Mouse (Mus musculus) layer of hippocampus, postnatal 25 days (tissue): ENCODE results near the gene Atp5d. TPM values are rescaled to one million over a fixed set of nuclear protein-coding genes. Genes with fewer than 3 reads are reported as not detected.

Experiments used
- DNase-seq, 2 experiments: peaks; one replicate each; pipeline ENCODE4 v3.0.0; 2022; ENCODE audit warnings: mixed read lengths in 2 of 2, low spot score in 1 of 2; ENCODE audit errors: extremely low spot score in 1 of 2
- total RNA-seq, 2 experiments: library from RNA; stranded (reverse); gene quantifications; 2 replicates each; pipeline ENCODE4 v1.2.3; 2021

The Atp5d gene
- total RNA-seq, 2 experiments from 2014 or later: 338 to 391 TPM

DNA sequence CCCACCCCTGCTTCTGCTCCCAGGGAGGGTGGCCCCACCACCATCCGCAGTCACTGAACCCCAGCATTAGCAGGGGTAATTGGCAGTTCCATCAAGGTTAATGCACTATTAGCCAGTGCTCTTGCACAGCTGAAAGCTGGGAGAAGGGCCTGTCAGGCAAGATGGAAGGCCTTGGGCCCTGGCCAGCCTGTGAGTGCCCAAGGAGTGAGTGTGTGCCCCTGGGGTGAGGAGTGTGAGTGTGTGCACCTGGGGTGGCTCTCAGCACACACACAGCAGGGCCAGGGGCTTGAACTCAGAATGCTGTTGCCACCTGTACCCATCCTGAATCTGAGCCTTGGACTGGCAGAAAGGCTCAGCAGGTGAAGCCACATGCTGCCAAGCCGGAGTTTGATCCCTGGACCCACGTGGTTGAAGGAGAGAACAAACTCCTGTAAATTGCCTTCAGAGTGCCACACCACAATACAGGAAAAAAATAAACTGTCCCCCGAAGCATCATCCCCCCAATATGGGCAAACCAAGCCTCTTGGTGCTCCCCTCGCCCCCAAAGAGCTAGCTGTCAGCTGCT, 37.9 kb downstream of the Atp5d start:
- no peak for DNase-seq

DNA sequence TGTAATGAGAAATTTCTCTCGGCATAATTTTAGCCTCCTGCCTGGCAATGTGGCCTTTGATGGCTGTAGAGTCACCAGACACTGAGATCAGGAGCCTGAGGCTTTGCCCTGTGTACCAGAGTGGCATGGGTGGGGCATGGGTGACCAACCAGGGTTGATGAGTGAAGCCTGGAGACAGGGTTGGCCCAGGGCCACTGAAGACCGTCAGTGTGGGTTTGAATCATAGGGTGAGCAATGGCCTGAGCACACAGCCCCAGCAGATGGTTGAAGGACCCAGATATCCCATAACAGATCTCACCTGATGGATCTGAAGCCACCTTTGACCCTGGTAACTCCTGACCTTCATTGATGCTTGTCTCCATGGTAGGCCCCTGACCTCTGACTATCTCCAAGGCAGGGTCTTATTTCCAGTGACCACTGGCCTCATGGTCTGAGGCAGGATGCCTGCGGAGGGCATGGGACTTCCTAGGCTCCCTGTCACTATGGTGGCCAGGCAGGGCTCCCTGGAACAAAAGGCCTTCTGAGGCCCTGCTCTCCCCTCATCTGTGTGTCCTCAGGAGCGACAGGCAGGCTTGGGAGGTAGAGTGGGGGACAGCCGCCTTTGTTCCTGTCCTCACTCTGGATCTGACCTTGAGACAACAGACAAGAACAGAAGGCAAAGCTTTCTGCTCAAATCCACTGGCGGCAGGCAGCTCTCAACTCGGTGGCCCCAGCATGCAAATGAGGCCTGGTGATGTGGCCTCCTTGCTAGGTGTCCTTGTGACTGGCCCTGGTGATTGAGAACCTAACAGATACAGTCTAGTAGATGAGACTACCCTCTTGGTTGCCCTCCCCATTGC, 39.2 kb downstream of the Atp5d start:
- no peak for DNase-seq

DNA sequence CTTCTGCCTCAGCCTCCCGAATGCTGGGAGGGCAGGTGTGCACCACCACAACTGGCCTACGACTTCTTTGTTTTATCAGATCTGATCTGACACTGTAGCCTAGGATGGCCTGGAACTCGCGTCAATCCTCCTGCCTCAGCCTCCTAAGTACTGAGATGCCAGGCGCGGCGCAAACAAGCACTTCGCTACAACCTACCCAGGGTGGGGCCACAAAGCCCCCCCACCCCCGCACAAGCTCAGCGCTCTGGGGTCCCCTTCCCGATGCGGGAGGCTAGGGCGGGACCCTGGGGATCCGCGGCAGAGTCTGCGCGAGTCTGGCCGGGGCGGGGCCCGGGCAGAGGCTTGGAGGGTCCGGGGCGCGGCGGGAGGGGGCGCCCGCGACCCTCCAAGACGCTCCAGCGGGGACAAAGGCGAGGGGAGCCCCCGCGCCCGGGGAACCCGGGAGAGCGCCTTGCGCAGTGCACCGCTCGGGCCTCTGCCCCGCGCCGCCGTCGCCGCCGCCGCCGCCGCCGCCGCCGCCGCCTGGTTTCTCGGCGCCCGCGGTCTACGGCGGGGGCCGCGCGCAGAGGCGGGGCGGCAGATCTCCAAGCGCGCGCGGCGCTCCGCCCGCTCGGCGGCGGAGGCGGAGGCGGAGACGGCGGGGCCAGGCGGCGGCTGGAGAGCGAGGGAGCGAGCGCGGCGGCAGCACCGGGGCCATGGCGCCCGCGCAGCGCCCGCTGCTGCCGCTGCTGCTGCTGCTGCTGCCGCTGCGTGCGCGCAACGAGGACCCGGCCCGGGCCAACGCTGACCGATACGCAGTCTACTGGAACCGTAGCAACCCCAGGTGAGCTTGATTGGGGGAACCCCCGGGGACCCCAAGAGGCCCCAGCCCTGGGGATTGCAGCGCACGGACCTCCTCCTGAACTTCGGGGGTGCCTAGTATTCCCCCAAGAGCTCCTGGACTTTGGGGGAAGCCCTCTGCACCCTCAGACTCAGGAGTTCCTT, 40.9 kb downstream of the Atp5d start, which contains the start of gene Efna2:
TSS of gene Efna2 (plus strand) at position 415 of the 984 bp plus-strand sequence.
- DNase-seq: peak; percentile 37 to 45

DNA sequence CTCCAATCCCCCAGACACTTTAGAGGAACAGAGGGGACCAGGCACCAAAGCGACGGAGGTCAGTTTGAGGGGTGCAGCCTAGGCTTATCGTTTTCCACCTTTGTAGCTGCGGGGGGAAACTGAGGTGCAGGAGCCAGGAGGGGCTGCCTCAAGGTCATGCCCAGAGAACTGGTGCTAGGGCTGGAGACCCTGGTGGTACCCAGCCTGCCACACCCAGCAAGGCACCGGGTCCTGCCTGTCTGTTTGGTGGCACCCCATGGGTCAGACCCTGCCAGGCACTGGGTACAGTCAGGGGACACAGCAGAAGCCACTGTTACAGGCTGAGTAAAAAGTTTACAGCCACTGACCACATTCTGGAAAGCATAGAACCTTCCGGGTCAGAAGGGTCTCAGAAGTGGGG, 41.9 kb downstream of the Atp5d start:
- no peak for DNase-seq

DNA sequence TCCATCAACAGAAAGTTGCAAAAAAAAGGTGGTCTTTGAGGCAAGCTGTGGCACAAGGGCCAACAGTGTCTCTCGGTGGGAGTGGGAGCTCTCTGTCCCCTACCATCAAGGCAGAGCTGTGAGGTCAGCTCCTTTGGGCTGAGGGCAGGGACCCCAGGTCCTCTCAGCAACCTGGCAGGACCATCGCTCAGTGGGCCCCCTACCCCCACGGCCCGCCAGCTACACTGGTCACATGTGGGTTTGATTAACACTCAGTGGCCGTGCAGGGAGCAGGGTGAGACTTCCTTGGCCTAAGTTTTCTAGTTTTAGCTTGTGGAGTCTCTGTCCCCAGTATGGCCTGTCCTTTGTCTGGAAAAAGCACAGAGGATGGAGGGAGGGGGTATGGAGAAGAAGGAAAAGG, 42.4 kb downstream of the Atp5d start:
- no peak for DNase-seq

DNA sequence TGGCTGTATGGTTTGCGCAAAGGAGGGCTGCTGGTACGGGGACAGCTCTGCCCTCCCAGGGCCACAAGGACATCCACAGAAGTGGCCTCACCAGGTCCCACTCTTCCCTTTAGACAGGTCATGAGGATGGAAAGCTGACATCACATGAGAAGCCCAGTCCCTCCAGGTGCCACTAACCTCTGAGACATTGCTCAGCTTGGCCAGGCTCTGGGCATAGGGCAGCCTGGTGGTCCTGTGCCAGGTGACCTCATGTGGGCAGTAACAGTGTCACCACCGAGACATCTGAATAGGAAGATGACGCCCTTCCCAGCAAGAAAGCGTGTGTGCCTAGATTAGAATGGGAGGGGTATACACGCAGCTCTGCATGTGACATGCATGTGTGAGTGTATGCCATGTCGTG, 44.1 kb downstream of the Atp5d start:
- no peak for DNase-seq

DNA sequence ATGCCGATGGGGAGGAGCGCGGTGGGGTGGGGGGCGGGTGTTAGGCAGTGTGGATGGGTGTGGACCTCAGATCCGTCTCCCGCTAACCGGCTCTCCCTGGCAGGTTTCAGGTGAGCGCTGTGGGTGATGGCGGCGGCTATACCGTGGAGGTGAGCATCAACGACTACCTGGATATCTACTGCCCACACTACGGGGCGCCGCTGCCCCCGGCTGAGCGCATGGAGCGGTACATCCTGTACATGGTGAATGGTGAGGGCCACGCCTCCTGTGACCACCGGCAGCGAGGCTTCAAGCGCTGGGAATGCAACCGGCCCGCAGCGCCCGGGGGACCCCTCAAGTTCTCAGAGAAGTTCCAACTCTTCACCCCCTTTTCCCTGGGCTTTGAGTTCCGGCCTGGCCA, 48.2 kb downstream of the Atp5d start:
- DNase-seq: no peak

DNA sequence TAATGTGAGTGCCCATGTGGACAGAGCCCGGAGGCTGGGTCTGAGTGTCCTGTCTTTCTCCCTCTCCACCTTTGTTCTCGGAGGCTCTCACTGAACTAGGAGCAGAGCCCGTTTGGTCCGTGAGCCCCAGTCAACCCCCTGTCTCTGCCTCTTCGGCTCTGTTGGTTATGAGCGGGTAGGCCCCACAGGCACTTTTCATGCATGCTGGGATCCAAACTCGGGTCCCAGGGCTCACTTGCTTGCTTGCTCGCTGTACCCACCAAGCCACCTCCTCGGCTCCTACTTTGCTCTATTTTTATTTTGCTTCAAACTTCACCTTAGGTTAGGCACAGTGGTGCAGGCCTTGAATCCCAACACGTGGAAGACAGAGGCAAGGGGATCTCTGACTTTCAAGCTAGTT, 49.3 kb downstream of the Atp5d start:
- DNase-seq: no peak

DNA sequence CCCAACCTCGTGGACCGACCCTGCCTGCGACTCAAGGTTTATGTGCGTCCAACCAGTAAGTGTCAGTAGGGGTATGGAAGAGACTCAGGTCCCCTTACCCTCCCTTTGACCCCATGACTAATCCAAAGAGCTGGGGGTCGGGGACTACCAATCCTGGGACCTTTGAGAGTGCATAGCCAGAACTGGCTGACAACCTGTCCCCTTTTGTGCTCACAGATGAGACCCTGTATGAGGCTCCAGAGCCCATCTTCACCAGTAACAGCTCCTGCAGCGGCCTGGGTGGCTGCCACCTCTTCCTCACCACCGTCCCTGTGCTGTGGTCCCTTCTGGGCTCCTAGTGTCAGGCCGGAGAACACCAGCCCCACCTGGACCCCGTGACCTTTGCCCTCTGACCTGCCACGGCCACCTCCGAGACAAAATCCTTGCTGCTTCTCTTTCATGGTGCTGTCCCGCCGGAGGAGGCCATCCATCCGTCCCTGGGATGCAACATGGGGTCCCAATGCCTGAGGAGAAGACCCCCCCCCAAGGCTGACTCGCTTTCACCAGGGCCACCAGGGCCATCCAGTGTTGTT, 50.1 kb downstream of the Atp5d start:
- no peak for DNase-seq

DNA sequence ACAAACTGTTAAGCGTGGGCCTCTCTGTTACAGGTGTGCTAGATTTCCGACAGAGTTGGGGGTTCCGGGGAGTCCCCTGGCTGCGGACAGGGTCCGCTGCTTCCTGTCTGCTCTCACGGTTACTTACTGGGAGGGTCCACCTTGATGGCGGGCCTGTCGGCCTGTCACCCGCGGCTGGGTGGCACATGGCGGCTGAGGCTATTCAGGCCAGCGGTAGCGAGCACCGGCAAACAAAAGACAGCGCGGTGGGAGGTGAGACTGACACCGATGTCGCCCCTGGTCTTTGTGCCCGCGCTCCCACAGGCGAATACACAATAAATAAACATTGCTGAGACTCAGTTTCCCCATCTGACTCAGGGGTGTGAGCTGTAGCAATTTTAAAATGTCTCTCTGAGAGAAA, 51.6 kb downstream of the Atp5d start:
- DNase-seq: no peak

DNA sequence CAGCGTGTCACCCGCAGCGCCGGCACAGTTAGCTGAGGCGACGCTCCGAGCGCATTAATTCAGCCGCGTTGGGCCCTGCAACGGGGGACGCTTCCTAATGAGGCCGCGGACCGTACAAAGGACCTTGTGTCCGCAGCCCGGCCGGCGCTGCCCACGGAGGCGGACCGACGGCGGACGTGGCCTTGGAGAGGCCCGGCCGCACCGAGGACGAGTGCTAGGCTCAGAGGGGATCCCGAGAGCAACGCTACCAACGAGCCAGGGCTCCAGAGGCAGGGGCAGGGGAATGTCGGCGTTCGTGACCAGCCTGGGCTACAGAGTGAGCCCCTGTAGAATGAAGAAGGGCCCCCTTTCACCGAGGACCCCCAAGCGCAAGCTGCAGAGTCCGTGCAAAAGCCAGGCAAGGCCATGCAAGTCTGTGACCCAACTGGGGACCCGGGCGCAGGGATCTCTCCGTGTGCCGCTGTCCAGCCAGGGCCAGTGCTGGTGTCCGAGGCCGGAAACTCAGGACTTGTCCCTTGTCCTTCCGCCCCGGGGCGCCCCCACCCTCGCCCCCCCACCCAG, 52.1 kb downstream of the Atp5d start:
- peak in 1 of 2 experiments; percentile 38 for DNase-seq

DNA sequence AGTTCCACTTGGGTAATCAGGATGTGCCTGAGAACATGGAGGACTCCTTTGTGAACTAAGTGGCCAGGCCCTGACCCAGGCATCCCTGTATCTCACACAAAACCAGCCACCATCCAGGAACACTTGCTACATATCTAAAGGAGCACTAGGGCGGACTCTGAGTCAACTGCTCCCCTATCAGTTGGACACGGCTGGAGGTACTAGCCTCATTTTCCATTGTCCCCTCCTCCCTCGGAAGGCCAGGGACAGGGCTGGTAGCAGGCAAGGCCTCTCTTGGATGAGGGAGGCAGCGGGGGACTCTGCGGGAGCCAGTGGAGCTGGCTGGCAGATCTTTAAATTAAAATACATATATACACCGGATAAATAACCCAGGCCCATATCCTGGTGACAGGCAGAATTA, 55.5 kb downstream of the Atp5d start:
- no peak for DNase-seq

DNA sequence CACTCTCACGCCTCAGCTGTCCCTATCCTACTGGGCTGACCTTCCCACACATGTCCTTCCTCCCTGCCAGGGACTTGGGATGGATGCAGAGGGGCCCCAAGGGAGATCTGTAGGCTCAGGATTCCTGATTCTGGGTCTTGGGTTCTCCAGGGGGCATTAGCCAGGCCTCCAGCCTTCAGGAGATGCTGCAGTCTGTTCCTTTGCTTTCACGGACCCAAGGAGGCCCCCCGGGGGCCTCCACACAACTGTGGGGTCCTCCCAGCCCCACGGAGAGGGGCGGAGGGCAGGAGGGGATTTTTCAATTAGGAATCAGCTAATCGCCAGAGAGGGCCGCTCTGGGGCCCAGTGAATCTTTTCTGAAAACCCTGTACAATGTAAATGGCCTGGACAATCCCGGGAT, 56.0 kb downstream of the Atp5d start:
- no peak for DNase-seq

Other genes with a start within 250 kb of the Atp5d start
- gene Cfd, start 247.8 kb upstream of the Atp5d start, total RNA-seq: not detected
- 10 to 100 TPM; 55.5 to 56.2 TPM for gene Med16, start 229.7 kb upstream of the Atp5d start, total RNA-seq
- gene Gm26602, start 227.8 kb upstream of the Atp5d start, total RNA-seq: not detected
- 1 to 10 TPM; 6.6 to 6.7 TPM for gene Kiss1r, start 221.7 kb upstream of the Atp5d start, total RNA-seq
- 100 to 1,000 TPM; 428 to 450 TPM for gene R3hdm4, start 217.4 kb upstream of the Atp5d start, total RNA-seq
- gene Arid3a, start 211.6 kb upstream of the Atp5d start, total RNA-seq: 1 to 10 TPM; 4.6 to 6.9 TPM
- gene Wdr18, start 178.5 kb upstream of the Atp5d start, total RNA-seq: 10 to 100 TPM; 42.9 to 45.8 TPM
- under 1 TPM; 0.12 to 0.15 TPM for gene Grin3b, start 167.9 kb upstream of the Atp5d start, total RNA-seq
- gene Tmem259, start 154.3 kb upstream of the Atp5d start, total RNA-seq: 100 to 1,000 TPM; 125 to 131 TPM
- 1 to 10 TPM; 5.8 to 6.0 TPM for gene Cnn2, start 150.0 kb upstream of the Atp5d start, total RNA-seq
- 10 to 100 TPM in 1 of 2 experiments, 1 to 10 TPM in 1; 9.6 to 10.2 TPM for gene Abca7, start 142.1 kb upstream of the Atp5d start, total RNA-seq
- gene Arhgap45, start 122.0 kb upstream of the Atp5d start, total RNA-seq: 1 to 10 TPM; 3.3 to 4.3 TPM
- 10 to 100 TPM; 86.6 to 91.0 TPM for gene Polr2e, start 98.8 kb upstream of the Atp5d start, total RNA-seq
- gene Gpx4, start 91.5 kb upstream of the Atp5d start, total RNA-seq: 100 to 1,000 TPM; 486 to 515 TPM
- 10 to 100 TPM; 14.5 to 22.0 TPM for gene Sbno2, start 33.1 kb upstream of the Atp5d start, total RNA-seq
- gene Stk11, start 22.8 kb upstream of the Atp5d start, total RNA-seq: 10 to 100 TPM; 89.1 to 94.3 TPM
- gene Cbarp, start 2.2 kb downstream of the Atp5d start, total RNA-seq: 100 to 1,000 TPM; 399 to 401 TPM
- gene Midn, start 9.6 kb downstream of the Atp5d start, total RNA-seq: 10 to 100 TPM; 61.4 to 82.4 TPM
- 10 to 100 TPM; 69.5 to 97.5 TPM for gene Cirbp, start 27.4 kb downstream of the Atp5d start, total RNA-seq
- 1 to 10 TPM; 5.8 to 6.2 TPM for gene 1600002K03Rik, start 34.3 kb downstream of the Atp5d start, total RNA-seq
- gene Efna2, start 40.9 kb downstream of the Atp5d start, total RNA-seq: 10 to 100 TPM; 11.9 to 12.7 TPM
- gene Mum1, start 87.8 kb downstream of the Atp5d start, total RNA-seq: 10 to 100 TPM; 39.5 to 48.9 TPM
- gene Ndufs7, start 110.5 kb downstream of the Atp5d start, total RNA-seq: 100 to 1,000 TPM; 196 to 223 TPM
- gene Gamt, start 122.4 kb downstream of the Atp5d start, total RNA-seq: 10 to 100 TPM; 43.1 to 54.7 TPM
- gene Dazap1, start 122.9 kb downstream of the Atp5d start, total RNA-seq: 10 to 100 TPM; 76.8 to 91.2 TPM
- 100 to 1,000 TPM; 790 to 900 TPM for gene Rps15, start 153.8 kb downstream of the Atp5d start, total RNA-seq
- 100 to 1,000 TPM; 101 to 115 TPM for gene Apc2, start 157.3 kb downstream of the Atp5d start, total RNA-seq
- gene 2310011J03Rik, start 181.9 kb downstream of the Atp5d start, total RNA-seq: 10 to 100 TPM; 20.7 to 26.3 TPM
- 1 to 10 TPM; 2.3 to 2.8 TPM for gene Pcsk4, start 190.9 kb downstream of the Atp5d start, total RNA-seq
- 10 to 100 TPM in 1 of 2 experiments, 1 to 10 TPM in 1; 9.7 to 10.6 TPM for gene Reep6, start 191.3 kb downstream of the Atp5d start, total RNA-seq
- gene Adamtsl5, start 209.8 kb downstream of the Atp5d start, total RNA-seq: 1 to 10 TPM; 3.8 to 5.5 TPM
- gene Plk5, start 217.8 kb downstream of the Atp5d start, total RNA-seq: 10 to 100 TPM; 14.6 to 16.9 TPM
- gene Mex3d, start 249.0 kb downstream of the Atp5d start, total RNA-seq: 10 to 100 TPM; 18.9 to 19.3 TPM